ENCODE assay signal across 8 mouse cellular contexts in the genomic region with DNA sequence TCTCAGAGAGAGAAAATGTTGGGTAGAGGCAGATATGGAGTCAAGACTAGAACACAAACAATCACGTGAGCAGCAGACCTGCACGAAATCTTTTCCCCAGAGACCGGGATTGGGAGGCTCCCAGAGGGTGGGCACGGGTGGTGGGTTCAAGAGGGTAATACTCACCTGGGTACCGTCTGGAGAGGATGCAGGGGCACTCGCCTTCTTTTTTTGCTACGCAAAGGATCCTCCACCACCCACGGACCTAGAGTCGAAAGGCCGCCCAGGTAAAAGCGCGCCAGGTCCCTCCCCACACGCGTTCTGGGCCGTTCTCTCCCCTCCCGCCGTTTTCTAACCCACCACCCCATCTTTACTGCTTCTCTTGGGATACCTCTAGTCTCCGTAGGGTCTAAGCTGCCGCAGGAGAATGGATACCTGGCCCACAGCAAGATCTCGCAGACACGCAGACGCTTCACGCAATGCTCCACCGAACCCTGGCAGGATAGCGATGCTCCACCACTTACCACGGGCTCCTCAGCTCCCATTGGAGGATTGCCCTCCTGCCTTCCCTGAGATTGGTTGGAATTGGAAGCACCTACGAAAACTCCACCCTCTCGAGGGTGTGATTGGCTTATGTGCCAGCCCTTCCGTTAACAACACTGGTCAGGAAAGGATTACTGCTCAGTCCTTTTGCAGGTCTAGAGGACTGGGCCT. TPM values are rescaled to one million over a fixed set of nuclear protein-coding genes. Genes with fewer than 3 reads are reported as not detected.
DNase-seq lines count a peak whose midpoint lies in the region; ATAC-seq and TF ChIP-seq lines count a peak whose summit lies in the region.

A gene (minus strand): TSS at position 500 of the 693 bp plus-strand sequence.

- peak within 1 kb of the TSS; percentile 66 for H3K27ac ChIP-seq in bone marrow, adult 2 months (ENCODE audit: control insufficient read depth, insufficient read depth, low read depth, low read length, poor library complexity)
- H3K27ac ChIP-seq in embryonic facial prominence, embryonic 14.5 days (replicated peaks; ENCODE audit: low read depth, low read length), result peak within 1 kb of the TSS; percentile 4; the same call in 1 of the 2 replicates
- peak within 1 kb of the TSS; percentile 83 for H3K27ac ChIP-seq in limb, embryonic 10.5 days
- H3K27ac ChIP-seq in midbrain, embryonic 12.5 days (replicated peaks), result no peak within 1 kb of the TSS; the same call in 1 of the 2 replicates

- no peaks in the 10 kb centered on the region for H3K36me3 ChIP-seq in embryonic facial prominence, embryonic 14.5 days (ENCODE audit: control insufficient read depth, insufficient read depth, low read length)
- 0 out of 2 replicates have a peak, but pooled peaks cover 5% of the 10 kb centered on the region for H3K36me3 ChIP-seq in limb, embryonic 10.5 days
- no peaks in the 10 kb centered on the region for H3K36me3 ChIP-seq in midbrain, embryonic 12.5 days

- H3K9ac ChIP-seq in embryonic facial prominence, embryonic 14.5 days (ENCODE audit: low read depth, low read length), result peak within 1 kb of the TSS; percentile 70
- H3K9ac ChIP-seq in midbrain, embryonic 12.5 days (replicated peaks), result peak within 1 kb of the TSS; percentile 59

- no peaks in the 10 kb centered on the region for H3K9me3 ChIP-seq in embryonic facial prominence, embryonic 14.5 days (ENCODE audit: control insufficient read depth, low read length)
- H3K9me3 ChIP-seq in limb, embryonic 10.5 days (replicated peaks), result no peaks in the 10 kb centered on the region
- no peaks in the 10 kb centered on the region for H3K9me3 ChIP-seq in midbrain, embryonic 12.5 days

- no peak for TF ChIP-seq CTCF in bone marrow, adult 2 months (IDR thresholded peaks at IDR 0.05; ENCODE audit: control insufficient read depth, insufficient read depth, low read length)

- H3K4me3 ChIP-seq in bone marrow, adult 2 months (replicated peaks; ENCODE audit: control insufficient read depth, low read depth, low read length), result peak within 1 kb of the TSS; percentile 92
- H3K4me3 ChIP-seq in embryonic facial prominence, embryonic 14.5 days (ENCODE audit: low read depth, low read length), result peak within 1 kb of the TSS; percentile 57
- peak within 1 kb of the TSS; percentile 59 for H3K4me3 ChIP-seq in limb, embryonic 10.5 days
- peak within 1 kb of the TSS; percentile 59 for H3K4me3 ChIP-seq in midbrain, embryonic 12.5 days

- no peaks in the 10 kb centered on the region for H3K4me1 ChIP-seq in bone marrow, adult 2 months (ENCODE audit: control insufficient read depth, insufficient read depth, low read length)
- no peaks in the 10 kb centered on the region for H3K4me1 ChIP-seq in embryonic facial prominence, embryonic 14.5 days (ENCODE audit: control insufficient read depth, insufficient read depth, low read length)
- H3K4me1 ChIP-seq in limb, embryonic 10.5 days, result peaks cover 8% of the 10 kb centered on the region; the same call in 1 of the 2 replicates
- 0 out of 2 replicates have a peak, but pooled peaks cover 7% of the 10 kb centered on the region for H3K4me1 ChIP-seq in midbrain, embryonic 12.5 days

- ATAC-seq in embryonic facial prominence, embryonic 14.5 days (ENCODE audit: low read depth), result peak; percentile 99
- peak; percentile 99 for ATAC-seq in midbrain, embryonic 12.5 days (ENCODE audit: low FRiP score, low read depth)

- peak; percentile 68 to 69 for DNase-seq in B cell, adult 2 months
- DNase-seq in embryonic facial prominence, embryonic 14.5 days (ENCODE audit: low spot score), result peak; percentile 95
- DNase-seq in heart, adult 18-20 months, result peak; percentile 81 to 91
- DNase-seq in kidney, adult 18-20 months, result peak; percentile 70
- DNase-seq in limb, embryonic 10.5 days (ENCODE audit: low spot score), result peak; percentile 64
- peak; percentile 66 for DNase-seq in spleen, adult 12 weeks (ENCODE audit: low spot score)

- peak within 1 kb of the TSS; percentile 56 for H3K4me2 ChIP-seq in embryonic facial prominence, embryonic 14.5 days (ENCODE audit: low read depth, low read length)
- peak within 1 kb of the TSS; percentile 55 for H3K4me2 ChIP-seq in midbrain, embryonic 12.5 days (replicated peaks)

- TF ChIP-seq POLR2A in bone marrow, adult 2 months (IDR thresholded peaks at IDR 0.05; ENCODE audit: borderline replicate concordance, control insufficient read depth, low read depth, low read length), result 0 out of 2 replicates have a peak, but pooled peaks have one; percentile 39

- 9% methylated on average over 29 of the region's 29 CpGs for WGBS in bone marrow, adult 2 months
- 8% methylated on average over 25 of the region's 29 CpGs for WGBS in embryonic facial prominence, embryonic 14.5 days
- 8% methylated on average over 29 of the region's 29 CpGs for WGBS in limb, embryonic 10.5 days
- 14% methylated on average over 29 of the region's 29 CpGs for WGBS in midbrain, embryonic 12.5 days

- H3K27me3 ChIP-seq in embryonic facial prominence, embryonic 14.5 days (replicated peaks; ENCODE audit: control insufficient read depth, insufficient read depth, low read length), result peaks cover 18% of the 10 kb centered on the region
- H3K27me3 ChIP-seq in limb, embryonic 10.5 days (ENCODE audit: low read depth, poor library complexity, severe bottlenecking), result peaks cover 96% of the 10 kb centered on the region
- H3K27me3 ChIP-seq in midbrain, embryonic 12.5 days, result peaks cover 47% of the 10 kb centered on the region

RNA-seq across cellular contexts. Expression of the gene that starts here (rescaled TPM):
- 1.5 and 8.3 TPM in 2 replicates for polyA plus RNA-seq in bone marrow, adult 2 months (2011; ENCODE audit: insufficient read depth, insufficient read length, low replicate concordance, missing spikeins)
- polyA plus RNA-seq in embryonic facial prominence, embryonic 14.5 days (2014; fragmentation: Nextera tagmentation; extraction: Ambion mirVana), result 13.3 and 15.4 TPM in 2 replicates
- total RNA-seq in heart, adult 18-20 months (2021), result 1 to 10 TPM; 2.7 to 5.7 TPM
- 15.1 and 21.9 TPM in 2 replicates for polyA plus RNA-seq in limb, embryonic 10.5 days (2016; fragmentation: Nextera tagmentation; extraction: Ambion mirVana)
- polyA plus RNA-seq in midbrain, embryonic 12.5 days (2016; fragmentation: Nextera tagmentation; extraction: Ambion mirVana), result 20.0 and 20.7 TPM in 2 replicates
